Mouse (Mus musculus): ENCODE data around the gene Stx3. TPM values are rescaled to one million over a fixed set of nuclear protein-coding genes. Genes with fewer than 3 reads are reported as not detected.

The Stx3 gene
- polyA plus RNA-seq, 1 experiment from 2014 or later, result 2.0 TPM

DNA sequence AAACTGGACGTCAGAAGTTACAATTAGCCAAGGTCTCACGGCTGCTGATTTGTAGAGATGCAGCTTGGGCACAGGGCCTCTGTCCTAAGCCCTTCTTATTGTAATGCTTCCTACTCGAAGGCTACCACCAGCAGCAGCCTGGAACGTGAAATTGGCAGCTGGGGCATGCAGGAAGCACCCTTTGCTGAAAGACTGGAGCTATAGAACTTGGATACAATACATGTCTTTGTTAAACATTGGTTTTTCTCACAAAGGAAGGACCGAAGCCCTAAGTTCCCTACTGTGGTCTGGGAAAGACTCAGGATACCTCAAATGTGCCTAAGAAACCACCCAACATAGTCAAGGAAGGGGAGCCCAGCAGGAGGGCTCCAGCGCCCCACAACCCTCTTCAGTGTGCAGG is 11.4 kb downstream of the Stx3 start:
- Histone ChIP-seq H3K36me3 (no peaks in the 10 kb centered on the region), H3K9ac (no peak overlapping the region), H3K4me2 (no peak overlapping the region), H3K27ac (no peak overlapping the region), H3K27me3 (no peaks in the 10 kb centered on the region), H3K9me3 (replicated peaks) (no peaks in the 10 kb centered on the region), H3K4me3 (replicated peaks) (no peak overlapping the region), H3K4me1 (replicated peaks) (no peaks in the 10 kb centered on the region)
- WGBS (ENCODE audit: insufficient replicate concordance), result 29% methylated on average over 6 of the region's 6 CpGs
- ATAC-seq (ENCODE audit: low read depth) (no peak), DNase-seq (no peak)

DNA sequence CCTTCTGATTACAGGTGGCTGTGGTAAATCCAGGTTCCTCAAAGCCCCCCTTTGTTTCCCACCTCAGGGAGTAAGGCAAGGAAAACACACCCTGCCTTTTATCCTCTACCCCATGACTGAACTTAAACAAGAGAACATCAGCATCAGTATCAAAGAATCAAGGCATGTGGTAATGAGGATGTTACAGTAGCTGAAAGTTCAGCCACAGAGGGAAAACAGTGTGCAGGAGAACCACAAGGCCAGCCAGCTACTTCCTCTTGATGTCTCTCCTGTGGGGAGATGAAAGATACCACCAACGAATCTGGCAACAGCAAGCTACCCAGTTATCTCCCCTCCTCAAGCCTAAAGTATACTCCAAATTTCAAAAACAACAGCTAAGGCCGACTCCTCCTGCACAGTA is 12.0 kb downstream of the Stx3 start:
- Histone ChIP-seq H3K9ac (no peak overlapping the region), H3K4me2 (no peak overlapping the region), H3K27ac (no peak overlapping the region), H3K4me3 (replicated peaks) (no peak overlapping the region), H3K9me3 (replicated peaks) (no peaks in the 10 kb centered on the region), H3K4me1 (replicated peaks) (no peaks in the 10 kb centered on the region), H3K27me3 (no peaks in the 10 kb centered on the region), H3K36me3 (no peaks in the 10 kb centered on the region)
- WGBS (ENCODE audit: insufficient replicate concordance), result 7% methylated on average over 2 of the region's 2 CpGs
- DNase-seq (no peak), ATAC-seq (ENCODE audit: low read depth) (no peak)

DNA sequence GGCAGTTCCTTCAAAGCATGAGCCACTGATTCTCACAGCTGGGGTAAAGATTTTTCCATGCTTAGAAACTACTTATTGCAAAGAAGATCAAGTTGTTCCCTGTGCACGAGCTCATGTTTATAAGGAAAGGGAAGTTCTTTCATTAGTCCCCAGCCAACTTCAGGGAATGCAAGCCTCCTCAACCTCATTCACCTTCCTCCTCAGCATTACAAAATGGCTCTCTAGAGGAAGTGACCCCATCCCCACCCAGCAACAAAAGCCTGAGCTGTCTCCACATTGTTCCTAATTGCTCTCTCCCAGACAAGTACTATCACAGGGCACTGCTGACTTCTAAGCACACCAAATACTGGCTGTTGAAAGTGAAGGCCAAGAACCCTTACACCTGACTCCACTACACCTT is 14.8 kb downstream of the Stx3 start:
- H3K27ac ChIP-seq, result no peak overlapping the region
- no peak overlapping the region for H3K4me3 ChIP-seq (replicated peaks)

DNA sequence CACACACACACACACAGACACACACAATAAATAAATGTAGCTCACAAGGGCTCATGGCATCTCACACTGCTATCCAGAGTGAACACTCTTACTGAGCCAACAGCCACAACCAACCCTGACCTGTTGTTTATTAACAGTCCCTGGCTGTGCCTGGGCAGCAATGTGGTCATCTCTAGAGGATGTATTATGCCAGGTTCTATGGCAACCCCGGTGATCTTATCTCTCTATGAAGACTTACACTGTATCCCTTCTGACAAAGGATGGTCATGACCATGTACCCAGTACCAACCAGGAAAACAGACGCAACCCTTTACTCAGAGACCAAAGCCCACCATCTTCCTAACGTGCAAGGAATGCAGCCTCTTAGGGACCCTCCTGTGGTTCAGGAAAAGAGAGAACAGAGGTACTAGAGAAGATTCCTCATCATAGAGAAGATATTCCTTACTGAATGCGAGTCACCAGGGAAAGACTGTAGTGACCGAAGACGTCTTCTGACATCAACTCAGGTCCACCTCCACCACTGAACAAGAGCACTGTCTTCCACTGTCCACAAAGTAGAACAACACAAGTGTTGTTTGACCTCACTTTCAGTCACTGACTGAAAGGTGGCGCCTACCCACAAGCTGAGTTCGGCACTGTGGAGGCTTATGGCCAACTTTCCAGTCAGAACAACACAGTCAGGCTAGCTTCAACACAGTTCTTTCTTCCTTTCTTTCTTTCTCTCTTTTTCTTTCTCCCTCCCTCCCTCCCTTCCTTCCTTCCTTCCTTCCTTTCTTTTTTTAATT is 18.5 kb downstream of the Stx3 start:
- ATAC-seq (ENCODE audit: low read depth) (no peak), DNase-seq (no peak)
- no peaks in the 10 kb centered on the region for H3K36me3 ChIP-seq
- H3K9ac ChIP-seq, result no peak overlapping the region
- WGBS (ENCODE audit: insufficient replicate concordance), result 63% methylated on average over 8 of the region's 8 CpGs
- H3K27me3 ChIP-seq, result no peaks in the 10 kb centered on the region
- no peak overlapping the region for H3K27ac ChIP-seq
- no peaks in the 10 kb centered on the region for H3K9me3 ChIP-seq (replicated peaks)
- H3K4me1 ChIP-seq (replicated peaks), result no peaks in the 10 kb centered on the region
- H3K4me2 ChIP-seq, result no peak overlapping the region
- H3K4me3 ChIP-seq (replicated peaks), result no peak overlapping the region

More for the DNA sequence above, 14.8 kb downstream of the Stx3 start:
- H3K4me2 ChIP-seq, result no peak overlapping the region
- no peaks in the 10 kb centered on the region for H3K4me1 ChIP-seq (replicated peaks)
- H3K9me3 ChIP-seq (replicated peaks), result no peaks in the 10 kb centered on the region
- ATAC-seq (ENCODE audit: low read depth) (no peak), DNase-seq (no peak)
- 32% methylated on average over 1 of the region's 1 CpGs for WGBS (ENCODE audit: insufficient replicate concordance)
- H3K27me3 ChIP-seq, result no peaks in the 10 kb centered on the region
- no peak overlapping the region for H3K9ac ChIP-seq
- H3K36me3 ChIP-seq, result no peaks in the 10 kb centered on the region

DNA sequence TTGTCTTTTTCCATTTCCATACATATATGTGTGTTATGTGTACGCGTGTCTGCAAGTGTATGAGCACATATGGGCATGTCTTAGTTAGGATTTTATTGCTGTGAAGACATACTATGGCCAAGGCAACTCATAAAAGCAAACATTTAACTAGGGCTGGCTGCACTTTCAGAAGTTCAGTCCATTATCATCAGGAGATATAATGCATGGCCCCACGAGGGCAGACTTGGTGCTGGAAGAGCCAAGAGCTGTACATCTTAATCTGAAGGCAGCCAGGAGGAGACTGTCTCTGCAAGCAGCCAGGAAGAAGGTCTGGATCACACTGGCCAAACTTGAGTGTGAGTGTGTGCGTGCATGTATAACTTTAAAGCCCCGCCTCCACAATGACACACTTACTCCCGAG is 24.8 kb downstream of the Stx3 start:
- ATAC-seq (ENCODE audit: low read depth) (no peak), DNase-seq (no peak)
- Histone ChIP-seq H3K4me2 (no peak overlapping the region), H3K27ac (no peak overlapping the region), H3K4me3 (replicated peaks) (no peak overlapping the region), H3K27me3 (no peaks in the 10 kb centered on the region), H3K36me3 (no peaks in the 10 kb centered on the region), H3K9ac (no peak overlapping the region), H3K4me1 (replicated peaks) (no peaks in the 10 kb centered on the region), H3K9me3 (replicated peaks) (no peaks in the 10 kb centered on the region)
- 54% methylated on average over 6 of the region's 6 CpGs for WGBS (ENCODE audit: insufficient replicate concordance)

DNA sequence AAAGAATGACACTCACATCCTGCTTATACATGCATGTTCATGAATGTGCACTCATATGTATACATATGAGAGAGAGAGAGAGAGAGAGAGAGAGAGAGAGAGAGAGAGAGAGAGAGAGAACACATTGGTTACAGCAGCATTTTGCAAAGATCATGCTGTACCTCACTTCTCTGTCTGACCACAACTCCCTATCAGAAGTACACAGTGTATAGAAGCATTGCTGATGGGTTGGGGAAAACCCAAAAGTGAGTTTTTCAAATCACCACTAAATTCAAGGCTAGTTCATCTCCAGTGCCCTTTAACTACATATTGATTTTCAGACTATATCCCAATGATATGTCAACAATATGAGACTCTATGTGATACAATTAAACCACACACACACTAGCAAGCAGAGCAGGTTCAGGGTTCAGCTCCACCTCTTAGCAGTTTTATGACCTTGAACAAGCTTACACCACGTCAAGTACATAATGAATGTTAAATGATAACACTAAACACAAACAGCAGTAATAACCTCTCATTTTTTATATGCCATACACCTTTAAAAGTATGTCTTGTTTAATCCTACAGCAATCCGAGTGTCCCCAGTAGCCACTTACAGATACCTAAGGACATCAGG is 25.4 kb downstream of the Stx3 start:
- H3K4me3 ChIP-seq (replicated peaks), result no peak overlapping the region
- H3K27ac ChIP-seq, result no peak overlapping the region
- H3K4me1 ChIP-seq (replicated peaks), result no peaks in the 10 kb centered on the region
- ATAC-seq (ENCODE audit: low read depth), result no peak
- no peak overlapping the region for H3K9ac ChIP-seq
- no peaks in the 10 kb centered on the region for H3K36me3 ChIP-seq
- DNase-seq, result no peak
- no peak overlapping the region for H3K4me2 ChIP-seq
- no peaks in the 10 kb centered on the region for H3K9me3 ChIP-seq (replicated peaks)
- WGBS (ENCODE audit: insufficient replicate concordance), result 55% methylated on average over 2 of the region's 2 CpGs
- H3K27me3 ChIP-seq, result no peaks in the 10 kb centered on the region

DNA sequence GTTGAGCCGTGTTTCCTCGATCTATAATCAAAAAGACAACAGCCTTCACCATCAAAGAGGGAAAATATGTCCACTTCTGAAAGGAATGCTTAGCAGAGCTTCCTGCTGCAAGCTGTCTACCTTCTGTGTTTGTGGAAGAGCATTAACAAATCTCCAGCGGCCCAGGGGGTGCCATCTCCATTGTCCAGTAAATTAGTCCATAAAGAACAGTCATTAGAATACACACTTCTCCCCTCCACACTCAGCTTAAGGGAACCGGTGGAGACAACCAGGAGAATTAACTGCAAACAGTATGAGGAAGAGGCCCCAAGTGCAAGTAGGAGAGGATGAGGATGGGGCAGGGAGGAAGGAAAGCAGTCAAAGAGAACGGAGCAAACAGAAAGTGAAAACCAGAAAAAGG is 27.4 kb downstream of the Stx3 start:
- no peak overlapping the region for H3K4me2 ChIP-seq
- no peak overlapping the region for H3K27ac ChIP-seq
- no peak overlapping the region for H3K4me3 ChIP-seq (replicated peaks)
- H3K9ac ChIP-seq, result no peak overlapping the region
- no peaks in the 10 kb centered on the region for H3K36me3 ChIP-seq
- H3K9me3 ChIP-seq (replicated peaks), result no peaks in the 10 kb centered on the region
- WGBS (ENCODE audit: insufficient replicate concordance), result 46% methylated on average over 5 of the region's 5 CpGs
- ATAC-seq (ENCODE audit: low read depth), result no peak
- no peak for DNase-seq
- H3K27me3 ChIP-seq, result no peaks in the 10 kb centered on the region
- no peaks in the 10 kb centered on the region for H3K4me1 ChIP-seq (replicated peaks)

DNA sequence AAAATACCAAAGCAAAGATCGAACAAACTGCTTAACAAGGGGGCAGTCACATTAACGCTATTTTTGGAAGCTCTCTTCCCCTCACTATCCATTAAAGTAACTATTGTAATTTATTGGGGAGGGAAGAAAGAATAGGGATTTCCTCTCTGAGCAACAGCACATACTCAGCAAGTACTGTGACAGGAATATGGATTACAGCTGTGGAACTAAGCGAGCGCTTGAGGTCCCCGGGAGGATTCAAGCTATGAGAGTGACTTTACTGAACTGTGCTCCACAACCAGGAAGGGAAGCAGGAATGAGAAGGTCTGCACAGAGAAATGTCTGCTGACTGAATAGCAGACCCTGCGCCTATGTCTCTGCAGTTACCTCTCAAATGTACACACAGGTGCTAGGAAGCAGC is 30.3 kb downstream of the Stx3 start:
- Histone ChIP-seq H3K36me3 (no peaks in the 10 kb centered on the region), H3K4me2 (no peak overlapping the region), H3K4me1 (replicated peaks) (no peaks in the 10 kb centered on the region), H3K9ac (no peak overlapping the region), H3K27ac (no peak overlapping the region), H3K4me3 (replicated peaks) (no peak overlapping the region), H3K9me3 (replicated peaks) (no peaks in the 10 kb centered on the region), H3K27me3 (no peaks in the 10 kb centered on the region)
- DNase-seq, result no peak
- 73% methylated on average over 6 of the region's 6 CpGs for WGBS (ENCODE audit: insufficient replicate concordance)
- ATAC-seq (ENCODE audit: low read depth), result no peak

DNA sequence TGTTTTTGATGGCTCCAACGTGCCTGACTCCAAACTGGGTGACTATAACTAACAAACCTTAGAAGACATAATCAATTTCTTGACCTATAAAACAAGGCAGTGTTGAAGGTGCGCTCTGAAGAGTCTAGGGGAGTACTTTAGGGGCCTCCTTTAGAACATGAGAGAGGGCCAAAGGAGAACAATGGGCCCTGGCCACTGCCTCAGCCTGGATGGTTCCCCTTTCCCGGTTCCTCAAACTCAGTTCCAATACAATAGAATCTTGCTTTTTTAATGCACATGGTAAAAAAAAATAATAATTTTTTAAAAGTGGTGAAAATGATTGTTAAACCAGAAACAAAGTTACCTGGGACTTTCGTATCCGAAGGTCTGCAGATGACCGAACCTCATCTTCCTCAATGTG is 31.4 kb downstream of the Stx3 start:
- no peak for ATAC-seq (ENCODE audit: low read depth)
- Histone ChIP-seq H3K4me3 (replicated peaks) (no peak overlapping the region), H3K9me3 (replicated peaks) (no peaks in the 10 kb centered on the region), H3K27me3 (no peaks in the 10 kb centered on the region), H3K4me1 (replicated peaks) (no peaks in the 10 kb centered on the region), H3K36me3 (no peaks in the 10 kb centered on the region), H3K9ac (no peak overlapping the region), H3K4me2 (no peak overlapping the region), H3K27ac (no peak overlapping the region)
- WGBS (ENCODE audit: insufficient replicate concordance), result 72% methylated on average over 6 of the region's 6 CpGs
- DNase-seq, result no peak

DNA sequence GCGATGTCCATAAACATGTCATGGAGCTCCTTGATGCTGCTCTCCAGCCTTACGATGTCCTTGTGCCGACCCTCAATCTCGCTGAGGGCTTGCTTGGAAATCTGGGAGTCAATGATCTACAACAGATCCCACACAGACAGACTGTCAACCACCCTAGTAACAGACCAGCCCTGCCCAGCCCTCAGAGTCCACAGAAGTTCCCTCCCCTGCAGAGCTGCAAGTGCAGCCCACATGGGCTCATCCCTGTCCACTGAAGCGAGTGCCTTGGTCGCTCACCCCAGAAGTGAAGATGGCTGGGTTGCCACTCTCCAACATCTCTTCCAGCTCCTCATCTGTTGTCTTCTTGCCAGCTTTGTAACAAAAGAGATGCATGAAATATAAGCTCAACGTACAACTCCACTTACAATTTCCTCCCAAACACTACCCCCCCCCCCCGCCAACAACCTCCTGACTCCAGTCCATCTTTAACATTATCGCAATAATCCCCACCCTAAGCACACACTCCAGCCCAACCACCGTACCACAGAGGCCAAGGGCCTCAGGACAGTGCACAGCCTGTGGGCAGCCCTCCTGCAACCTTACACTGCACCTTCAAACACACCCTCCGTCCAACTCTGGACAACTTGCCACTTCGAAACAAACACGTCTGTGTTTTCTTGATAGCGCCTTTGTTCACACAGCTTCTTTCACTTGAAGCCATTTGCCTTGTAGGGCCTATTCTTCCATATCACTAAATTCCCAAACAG is 33.6 kb downstream of the Stx3 start:
- H3K4me1 ChIP-seq (replicated peaks), result no peaks in the 10 kb centered on the region
- no peaks in the 10 kb centered on the region for H3K36me3 ChIP-seq
- H3K4me3 ChIP-seq (replicated peaks), result no peak overlapping the region
- no peak overlapping the region for H3K4me2 ChIP-seq
- H3K27me3 ChIP-seq, result no peaks in the 10 kb centered on the region
- no peak overlapping the region for H3K9ac ChIP-seq
- H3K9me3 ChIP-seq (replicated peaks), result no peaks in the 10 kb centered on the region
- no peak for DNase-seq
- no peak for ATAC-seq (ENCODE audit: low read depth)
- no peak overlapping the region for H3K27ac ChIP-seq
- 75% methylated on average over 14 of the region's 14 CpGs for WGBS (ENCODE audit: insufficient replicate concordance)

DNA sequence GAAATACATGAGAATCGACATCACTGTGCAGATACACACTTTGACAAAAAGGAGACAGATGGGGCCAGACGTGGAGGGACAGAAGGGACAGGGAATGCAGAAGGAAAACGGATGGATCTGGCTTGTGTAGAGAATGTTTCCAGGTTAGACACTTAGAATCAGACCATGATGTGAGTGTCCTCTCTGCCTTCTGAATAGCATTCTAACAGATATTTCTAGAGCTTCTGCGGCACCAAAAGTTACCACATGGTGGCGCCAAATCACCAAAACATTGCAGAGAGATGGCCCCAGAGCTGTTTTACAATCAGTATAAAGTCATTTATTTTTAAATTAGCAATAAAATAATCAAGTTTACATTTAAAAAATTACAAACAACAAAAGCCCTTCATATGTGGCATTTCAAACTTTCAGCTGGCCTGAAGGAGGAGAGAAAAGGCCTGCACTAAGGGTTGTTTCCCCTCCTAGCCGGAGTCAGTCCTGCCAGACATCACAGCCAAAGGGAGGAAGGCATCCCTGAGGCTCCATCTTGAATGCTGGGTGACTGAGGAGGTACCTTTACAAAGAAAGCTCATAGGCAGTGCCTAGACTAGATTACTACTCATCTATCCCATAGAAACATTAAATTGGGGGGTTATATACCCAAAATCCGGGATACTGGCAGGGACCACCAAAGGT is 41.9 kb downstream of the Stx3 start:
- WGBS (ENCODE audit: insufficient replicate concordance), result 54% methylated on average over 7 of the region's 7 CpGs
- no peak for ATAC-seq (ENCODE audit: low read depth)
- H3K36me3 ChIP-seq, result peaks cover 42% of the 10 kb centered on the region

More for the DNA sequence above, 41.9 kb downstream of the Stx3 start:
- Histone ChIP-seq H3K27me3 (no peaks in the 10 kb centered on the region), H3K4me1 (replicated peaks) (no peaks in the 10 kb centered on the region), H3K4me2 (no peak overlapping the region), H3K4me3 (replicated peaks) (no peak overlapping the region), H3K9me3 (replicated peaks) (no peaks in the 10 kb centered on the region), H3K27ac (no peak overlapping the region), H3K9ac (no peak overlapping the region)
- DNase-seq, result peak; percentile 40
